Mouse (Mus musculus): Measurements from ENCODE around the gene Fam160a2. TPM values are rescaled to one million over a fixed set of nuclear protein-coding genes. Genes with fewer than 3 reads are reported as not detected.

The Fam160a2 gene
- 38.6 and 47.0 TPM in 2 replicates for polyA plus RNA-seq (2015; fragmentation: Nextera tagmentation; extraction: Ambion mirVana)

DNA sequence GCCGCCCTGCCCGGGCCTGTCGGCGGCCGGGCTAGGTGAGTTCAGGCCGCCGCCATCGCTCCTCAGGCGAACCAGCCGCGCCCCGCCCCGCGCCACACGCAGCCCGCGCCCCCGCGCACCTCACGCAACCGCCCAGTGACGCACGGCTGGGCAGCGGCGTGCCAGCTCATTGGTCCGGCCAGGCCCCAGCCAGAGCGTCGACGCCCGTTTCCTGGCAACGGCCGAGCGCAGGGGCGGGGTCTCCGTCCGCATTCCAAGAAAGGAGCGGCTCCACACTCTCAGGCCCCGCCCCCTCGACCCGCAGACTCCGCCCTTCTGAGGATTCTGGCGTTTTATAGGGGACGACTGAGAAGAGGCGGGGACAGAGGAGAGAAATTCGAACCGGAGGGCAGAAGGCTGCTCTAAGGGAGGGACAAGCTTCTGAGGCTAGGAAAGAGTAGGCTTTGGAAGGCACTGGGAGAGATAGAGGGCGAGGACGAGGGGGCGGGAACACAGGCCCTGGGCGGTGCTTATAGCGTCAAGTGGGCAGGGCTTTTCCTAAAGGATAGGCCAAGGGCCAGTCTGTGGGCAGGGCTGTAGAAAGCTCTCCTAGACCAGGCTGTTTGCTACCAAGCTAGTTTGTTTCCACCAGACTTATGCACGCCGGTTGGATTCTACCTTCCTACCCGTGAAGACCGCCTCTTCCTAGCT, at the start of gene Fam160a2:
Fam160a2 (minus strand) TSS at position 120 of the 690 bp plus-strand sequence.
- peak; percentile 99 for ATAC-seq (ENCODE audit: insufficient number of reproducible peaks, low FRiP score, low TSS enrichment, low read depth)
- H3K4me2 ChIP-seq: peak within 1 kb of the TSS; percentile 76
- H3K9ac ChIP-seq: peak within 1 kb of the TSS; percentile 70
- peak within 1 kb of the TSS; percentile 89 for H3K4me3 ChIP-seq
- H3K36me3 ChIP-seq: 0 out of 2 replicates have a peak, but pooled peaks cover 3% of the 10 kb centered on the region
- H3K27ac ChIP-seq: peak within 1 kb of the TSS; percentile 80
- H3K27me3 ChIP-seq: no peaks in the 10 kb centered on the region
- H3K4me1 ChIP-seq: peaks cover 6% of the 10 kb centered on the region
- WGBS: under 1% methylated on average over 55 of the region's 55 CpGs
- no peaks in the 10 kb centered on the region for H3K9me3 ChIP-seq

DNA sequence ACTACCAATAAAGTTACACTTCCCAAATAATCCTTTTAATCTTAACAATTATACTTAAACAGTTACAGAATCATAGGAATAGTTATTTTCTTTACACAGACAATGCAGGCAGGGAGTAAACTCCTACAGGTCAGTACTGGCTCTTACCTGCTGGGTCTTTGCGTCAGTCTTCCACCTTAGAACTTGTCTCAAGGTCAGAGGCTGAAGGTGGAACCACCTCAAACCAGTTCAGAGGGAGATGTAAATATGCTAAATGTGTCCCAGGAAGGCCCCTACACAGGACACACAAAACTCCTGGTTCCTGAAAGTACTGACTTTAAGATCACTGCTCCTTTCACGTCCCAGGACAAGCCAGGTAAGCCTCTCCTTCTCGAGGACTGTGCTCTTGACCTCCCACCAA, 45.2 kb upstream of the Fam160a2 start:
- Histone ChIP-seq H3K4me1 (no peaks in the 10 kb centered on the region), H3K27me3 (no peaks in the 10 kb centered on the region), H3K27ac (no peak overlapping the region), H3K9ac (no peak overlapping the region), H3K36me3 (no peaks in the 10 kb centered on the region), H3K9me3 (no peaks in the 10 kb centered on the region), H3K4me3 (no peak overlapping the region), H3K4me2 (no peak overlapping the region)
- 64% methylated on average over 3 of the region's 3 CpGs for WGBS
- no peak for ATAC-seq (ENCODE audit: insufficient number of reproducible peaks, low FRiP score, low TSS enrichment, low read depth)

DNA sequence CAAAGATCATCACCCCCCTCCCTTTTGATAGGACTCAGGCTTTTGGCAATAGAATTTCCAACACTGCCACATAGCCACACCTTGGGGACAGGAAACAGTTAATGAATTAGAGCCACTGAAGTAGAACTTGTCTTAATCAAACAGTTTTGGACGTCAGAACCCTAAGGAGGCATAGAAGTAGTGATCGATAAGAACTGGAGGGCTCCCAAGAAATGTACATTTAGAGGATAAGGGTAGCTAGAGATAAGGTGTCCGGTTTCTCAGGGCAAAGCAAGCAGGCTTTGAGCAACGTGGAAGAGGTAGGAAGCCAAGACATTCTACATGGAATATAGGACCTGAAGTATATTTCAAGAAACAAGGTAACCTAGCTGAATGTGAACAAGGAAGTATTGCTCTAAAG, 41.6 kb upstream of the Fam160a2 start:
- no peaks in the 10 kb centered on the region for H3K27me3 ChIP-seq
- ATAC-seq (ENCODE audit: insufficient number of reproducible peaks, low FRiP score, low TSS enrichment, low read depth): no peak
- no peak overlapping the region for H3K4me2 ChIP-seq
- H3K4me3 ChIP-seq: no peak overlapping the region
- H3K9me3 ChIP-seq: no peaks in the 10 kb centered on the region
- no peaks in the 10 kb centered on the region for H3K36me3 ChIP-seq
- no peak overlapping the region for H3K9ac ChIP-seq
- H3K27ac ChIP-seq: no peak overlapping the region
- H3K4me1 ChIP-seq: no peaks in the 10 kb centered on the region
- 59% methylated on average over 4 of the region's 4 CpGs for WGBS

DNA sequence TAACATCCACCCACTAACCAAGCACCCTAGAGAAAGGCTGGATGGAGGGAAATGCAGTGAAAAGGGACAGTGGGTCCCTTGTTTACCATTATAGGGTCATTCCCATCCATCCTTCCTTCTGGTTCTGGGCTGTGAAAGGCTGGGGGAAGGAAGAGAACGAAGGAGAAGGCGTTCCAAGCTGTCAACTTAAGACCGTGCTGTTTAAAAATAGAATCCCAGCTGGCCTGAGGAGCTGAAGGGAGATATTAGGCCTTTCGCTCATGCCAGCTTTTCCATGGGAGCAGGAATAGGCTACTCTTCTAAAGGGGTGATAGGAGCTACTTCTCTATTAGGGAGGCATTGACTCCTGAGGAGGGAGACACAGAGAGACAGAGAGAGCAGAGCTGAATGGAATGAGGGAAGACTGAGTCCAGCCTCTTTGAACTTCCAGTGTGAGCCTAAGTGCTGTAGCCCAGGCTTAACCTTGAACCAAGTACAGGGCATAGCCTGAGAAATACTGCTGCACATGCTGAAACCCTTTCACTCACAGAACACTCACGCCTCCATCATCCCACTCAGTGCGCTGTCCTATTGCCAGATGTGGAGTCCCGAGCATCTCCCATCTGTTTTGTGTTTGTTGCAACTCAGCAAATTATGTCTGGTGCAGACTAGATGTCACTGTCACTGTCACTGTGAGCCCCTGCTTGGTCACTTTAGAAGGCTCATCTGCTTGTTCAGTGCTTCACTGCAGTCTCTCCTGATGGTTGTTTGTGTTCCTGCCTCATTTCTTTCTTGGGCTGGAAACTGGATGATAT, 38.3 kb upstream of the Fam160a2 start:
- no peak overlapping the region for H3K4me2 ChIP-seq
- no peak for ATAC-seq (ENCODE audit: insufficient number of reproducible peaks, low FRiP score, low TSS enrichment, low read depth)
- no peaks in the 10 kb centered on the region for H3K36me3 ChIP-seq
- no peak overlapping the region for H3K27ac ChIP-seq
- H3K4me3 ChIP-seq: no peak overlapping the region
- no peaks in the 10 kb centered on the region for H3K4me1 ChIP-seq
- H3K27me3 ChIP-seq: no peaks in the 10 kb centered on the region
- no peak overlapping the region for H3K9ac ChIP-seq
- no peaks in the 10 kb centered on the region for H3K9me3 ChIP-seq
- WGBS: 58% methylated on average over 7 of the region's 7 CpGs

DNA sequence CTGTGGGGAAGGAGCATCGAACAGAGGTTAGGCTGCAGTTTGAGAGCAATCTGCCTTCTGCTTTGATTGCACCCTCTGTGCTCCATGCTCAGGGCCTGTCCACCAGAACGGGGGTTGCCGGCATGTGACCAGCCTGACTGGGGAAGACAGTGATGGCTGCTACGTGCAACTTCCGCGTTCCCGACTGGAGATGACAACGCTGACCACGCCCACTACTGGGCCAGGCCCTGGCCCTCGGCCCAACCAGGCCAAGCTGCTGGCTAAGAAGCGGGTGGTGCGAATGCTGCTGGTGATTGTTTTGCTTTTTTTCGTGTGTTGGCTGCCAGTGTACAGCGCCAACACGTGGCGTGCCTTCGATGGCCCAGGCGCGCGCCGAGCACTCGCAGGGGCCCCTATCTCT, 34.9 kb upstream of the Fam160a2 start:
- Histone ChIP-seq H3K4me3 (no peak overlapping the region), H3K9me3 (no peaks in the 10 kb centered on the region), H3K27ac (no peak overlapping the region), H3K36me3 (no peaks in the 10 kb centered on the region), H3K27me3 (no peaks in the 10 kb centered on the region; the same call in 1 of the 2 replicates), H3K4me1 (no peaks in the 10 kb centered on the region), H3K9ac (no peak overlapping the region), H3K4me2 (no peak overlapping the region)
- WGBS: 78% methylated on average over 22 of the region's 22 CpGs
- no peak for ATAC-seq (ENCODE audit: insufficient number of reproducible peaks, low FRiP score, low TSS enrichment, low read depth)

DNA sequence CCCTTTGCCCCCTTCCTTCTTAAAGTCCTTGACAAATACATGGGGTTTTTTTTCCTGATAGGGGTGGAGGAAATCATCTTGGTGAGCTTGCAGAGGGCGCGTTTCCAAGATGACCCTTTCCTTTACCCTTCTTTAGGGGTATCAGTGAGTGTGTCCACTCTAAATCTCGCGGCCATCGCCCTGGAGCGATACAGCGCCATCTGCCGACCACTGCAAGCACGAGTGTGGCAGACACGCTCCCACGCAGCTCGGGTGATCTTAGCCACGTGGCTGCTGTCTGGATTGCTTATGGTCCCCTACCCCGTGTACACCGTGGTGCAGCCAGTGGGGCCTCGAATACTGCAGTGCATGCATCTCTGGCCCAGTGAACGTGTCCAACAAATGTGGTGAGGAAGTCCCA, 34.0 kb upstream of the Fam160a2 start:
- Histone ChIP-seq H3K9me3 (no peaks in the 10 kb centered on the region), H3K4me1 (no peaks in the 10 kb centered on the region), H3K27ac (no peak overlapping the region), H3K4me3 (no peak overlapping the region), H3K36me3 (no peaks in the 10 kb centered on the region), H3K4me2 (no peak overlapping the region), H3K9ac (no peak overlapping the region), H3K27me3 (peaks cover 3% of the 10 kb centered on the region; the same call in 1 of the 2 replicates)
- 79% methylated on average over 17 of the region's 17 CpGs for whole genome bisulfite sequencing
- ATAC-seq (ENCODE audit: insufficient number of reproducible peaks, low FRiP score, low TSS enrichment, low read depth): 0 out of 2 replicates have a peak, but pooled peaks have one; percentile 61

DNA sequence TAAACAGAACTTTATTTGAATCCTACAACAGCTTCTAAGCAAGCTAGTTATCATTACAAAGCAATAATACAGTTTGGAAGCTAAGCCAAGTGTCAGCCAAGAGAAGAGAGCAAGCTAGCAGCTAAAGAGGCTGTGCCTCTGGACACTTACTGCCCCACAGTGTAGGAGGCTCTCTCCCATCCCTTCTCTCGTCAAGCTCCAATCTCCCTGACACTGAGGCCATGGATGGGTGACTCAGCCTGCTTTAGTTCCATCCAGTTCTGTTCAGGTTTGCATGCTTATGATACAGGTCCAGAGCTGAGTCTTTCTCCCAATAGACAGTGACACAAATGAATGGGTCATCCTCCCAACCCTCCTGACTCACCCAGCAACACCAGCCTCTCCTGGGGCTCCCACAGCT, 32.2 kb upstream of the Fam160a2 start:
- H3K36me3 ChIP-seq: no peaks in the 10 kb centered on the region
- peaks cover 13% of the 10 kb centered on the region for H3K27me3 ChIP-seq
- no peak for ATAC-seq (ENCODE audit: insufficient number of reproducible peaks, low FRiP score, low TSS enrichment, low read depth)
- no peak overlapping the region for H3K4me2 ChIP-seq
- no peaks in the 10 kb centered on the region for H3K9me3 ChIP-seq
- no peak overlapping the region for H3K27ac ChIP-seq
- H3K4me1 ChIP-seq: no peaks in the 10 kb centered on the region
- 75% methylated on average over 1 of the region's 1 CpGs for WGBS
- no peak overlapping the region for H3K4me3 ChIP-seq
- no peak overlapping the region for H3K9ac ChIP-seq

DNA sequence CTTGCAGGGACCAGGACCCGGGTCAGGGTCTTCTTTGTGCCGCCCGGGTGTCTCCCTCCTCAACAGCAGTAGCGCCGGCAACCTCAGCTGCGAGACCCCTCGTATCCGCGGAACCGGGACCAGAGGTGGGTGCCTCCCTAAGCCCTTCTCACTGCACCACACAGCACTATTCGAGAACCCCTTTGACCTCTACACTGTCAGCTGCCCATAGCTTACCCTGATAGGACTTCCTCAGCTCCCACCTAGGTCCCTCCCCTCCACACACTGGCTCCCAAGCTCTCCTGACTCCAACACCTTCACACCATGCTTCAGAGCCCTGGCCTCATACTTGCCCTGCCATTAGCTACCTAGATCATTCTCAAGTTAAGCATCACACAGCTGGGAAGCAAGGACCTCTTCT, 26.2 kb upstream of the Fam160a2 start:
- no peaks in the 10 kb centered on the region for H3K9me3 ChIP-seq
- no peaks in the 10 kb centered on the region for H3K36me3 ChIP-seq
- peaks cover 10% of the 10 kb centered on the region for H3K4me1 ChIP-seq
- peak overlapping the region; percentile 32 for H3K4me3 ChIP-seq
- peak overlapping the region; percentile 58 for H3K4me2 ChIP-seq
- H3K9ac ChIP-seq: no peak overlapping the region
- no peak overlapping the region for H3K27ac ChIP-seq
- WGBS: 8% methylated on average over 11 of the region's 11 CpGs
- peak; percentile 18; the same call in 1 of the 2 replicates for ATAC-seq (ENCODE audit: insufficient number of reproducible peaks, low FRiP score, low TSS enrichment, low read depth)
- peaks cover 49% of the 10 kb centered on the region for H3K27me3 ChIP-seq

DNA sequence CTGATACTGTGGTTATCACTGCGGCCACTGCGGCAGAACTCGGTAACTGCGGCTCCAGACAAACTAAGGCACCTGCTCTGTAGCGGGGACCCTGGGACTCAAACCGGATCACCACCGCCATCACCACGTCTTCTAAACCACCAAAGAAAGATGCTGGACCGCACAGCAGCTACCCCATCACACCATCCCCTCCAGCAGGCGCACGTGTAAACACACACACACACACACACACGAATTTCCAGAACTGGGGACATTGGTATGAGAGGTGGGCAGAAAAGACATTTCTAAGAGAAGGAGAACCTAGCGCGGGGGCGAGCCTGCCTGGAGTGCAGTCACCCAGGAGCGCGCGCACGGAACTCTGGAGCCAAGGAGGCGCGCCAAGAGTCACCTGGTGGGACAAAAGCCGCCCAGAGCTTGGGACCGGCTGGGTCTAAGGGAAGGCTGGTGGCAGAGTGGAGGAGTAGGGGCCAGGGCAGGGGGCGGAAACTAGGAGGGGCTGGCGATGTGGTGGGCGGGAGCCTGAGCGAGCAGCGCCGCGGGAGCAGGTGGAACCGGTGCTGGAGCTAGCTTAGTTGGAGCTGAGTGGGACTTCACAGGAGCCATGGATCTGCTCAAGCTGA, 25.7 kb upstream of the Fam160a2 start, which contains the start of gene Cckbr:
Cckbr (plus strand) TSS at position 308 of the 620 bp plus-strand sequence.
- H3K4me1 ChIP-seq: peaks cover 10% of the 10 kb centered on the region
- peak within 1 kb of the TSS; percentile 32 for H3K4me3 ChIP-seq
- H3K9ac ChIP-seq: no peak within 1 kb of the TSS
- WGBS: under 1% methylated on average over 31 of the region's 31 CpGs
- 0 out of 2 replicates have a peak, but pooled peaks have one; percentile 7 for ATAC-seq (ENCODE audit: insufficient number of reproducible peaks, low FRiP score, low TSS enrichment, low read depth)
- no peaks in the 10 kb centered on the region for H3K36me3 ChIP-seq
- no peak within 1 kb of the TSS for H3K27ac ChIP-seq
- peak within 1 kb of the TSS; percentile 58 for H3K4me2 ChIP-seq
- peaks cover 49% of the 10 kb centered on the region for H3K27me3 ChIP-seq
- no peaks in the 10 kb centered on the region for H3K9me3 ChIP-seq

DNA sequence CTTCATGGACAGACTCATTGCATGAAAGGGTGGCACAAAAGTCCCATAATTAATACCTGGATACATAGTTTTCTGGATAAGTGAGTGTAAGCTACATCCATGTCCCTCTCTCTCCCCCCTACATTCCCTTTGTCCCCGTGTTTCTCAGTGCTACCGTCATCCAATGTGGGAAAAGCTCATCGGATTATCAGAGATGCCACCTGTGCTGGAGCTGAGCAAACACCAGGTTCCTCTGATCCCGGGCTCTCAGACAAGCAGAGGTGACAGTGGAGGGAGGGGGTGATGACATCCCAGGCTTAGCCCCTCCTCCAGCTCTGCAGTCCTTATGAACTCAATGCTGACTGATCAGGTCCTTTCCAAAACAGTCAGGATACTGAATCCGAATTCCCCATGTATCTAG, 24.5 kb upstream of the Fam160a2 start:
- peaks cover 49% of the 10 kb centered on the region for H3K27me3 ChIP-seq
- 25% methylated on average over 5 of the region's 5 CpGs for WGBS

DNA sequence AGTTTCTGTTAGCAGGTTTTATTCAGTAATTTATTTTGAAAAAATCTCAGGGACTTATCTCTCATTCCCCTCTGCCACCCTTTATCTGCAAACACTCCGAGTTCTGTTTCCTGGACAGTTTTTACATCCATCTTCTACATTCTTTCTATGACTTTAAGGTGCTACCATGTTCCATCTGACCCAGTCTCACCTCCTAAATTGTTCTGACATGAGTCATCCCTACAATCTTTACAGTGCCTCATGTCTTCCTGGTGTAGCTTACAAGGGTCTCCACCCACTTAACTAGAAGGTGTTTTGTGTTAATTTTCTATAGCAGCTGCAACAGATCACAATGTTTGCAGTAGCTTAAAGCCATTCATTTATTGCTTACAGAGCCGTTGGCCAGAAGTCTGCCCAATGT, 21.0 kb upstream of the Fam160a2 start:
- Histone ChIP-seq H3K27ac (no peak overlapping the region), H3K4me1 (peaks cover 8% of the 10 kb centered on the region), H3K27me3 (peaks cover 25% of the 10 kb centered on the region), H3K4me2 (no peak overlapping the region), H3K9ac (no peak overlapping the region), H3K9me3 (no peaks in the 10 kb centered on the region), H3K36me3 (no peaks in the 10 kb centered on the region), H3K4me3 (no peak overlapping the region)
- no peak for ATAC-seq (ENCODE audit: insufficient number of reproducible peaks, low FRiP score, low TSS enrichment, low read depth)
- WGBS: 32% methylated on average over 2 of the region's 2 CpGs

More for the DNA sequence above, 24.5 kb upstream of the Fam160a2 start:
- Histone ChIP-seq H3K4me1 (peaks cover 10% of the 10 kb centered on the region), H3K9me3 (no peaks in the 10 kb centered on the region), H3K9ac (no peak overlapping the region), H3K4me3 (no peak overlapping the region), H3K4me2 (no peak overlapping the region), H3K27ac (no peak overlapping the region), H3K36me3 (no peaks in the 10 kb centered on the region)
- ATAC-seq (ENCODE audit: insufficient number of reproducible peaks, low FRiP score, low TSS enrichment, low read depth): no peak

DNA sequence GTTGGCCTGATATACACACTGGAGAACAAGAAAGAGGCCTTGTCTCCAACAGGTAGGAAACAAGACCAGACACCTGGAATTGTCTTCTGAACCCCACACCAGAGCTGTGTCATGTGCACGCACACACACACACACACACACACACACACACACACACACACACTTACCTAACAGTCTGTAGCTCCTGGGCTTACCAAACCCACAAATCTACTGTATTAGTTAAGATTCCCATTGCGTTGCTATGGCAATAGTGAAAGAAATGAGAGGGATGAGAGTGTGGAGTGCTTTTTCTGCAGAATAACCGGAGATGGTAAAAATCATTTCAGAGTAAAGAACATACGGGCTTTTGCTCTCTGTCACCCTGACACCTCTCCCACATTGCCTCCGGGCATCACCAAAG, 18.3 kb upstream of the Fam160a2 start:
- Histone ChIP-seq H3K9ac (no peak overlapping the region), H3K27ac (no peak overlapping the region), H3K4me3 (no peak overlapping the region), H3K4me2 (no peak overlapping the region), H3K9me3 (no peaks in the 10 kb centered on the region), H3K27me3 (no peaks in the 10 kb centered on the region), H3K36me3 (no peaks in the 10 kb centered on the region), H3K4me1 (no peaks in the 10 kb centered on the region)
- no peak for ATAC-seq (ENCODE audit: insufficient number of reproducible peaks, low FRiP score, low TSS enrichment, low read depth)
- WGBS: 75% methylated on average over 5 of the region's 5 CpGs

Data from limb, embryonic 15.5 days (tissue).